7 mouse cellular contexts compared by ENCODE assay signal in genomic region chr1:170173991-170174813, GRCm38 (mm10). TPM values are rescaled to one million over a fixed set of nuclear protein-coding genes. Genes with fewer than 3 reads are reported as not detected.
DNase-seq lines count a peak whose midpoint lies in the region; ATAC-seq lines count a peak whose summit lies in the region.

No protein-coding gene starts in this region.

- no peaks in the 10 kb centered on the region for H3K36me3 ChIP-seq in intestine, embryonic 14.5 days (ENCODE audit: control insufficient read depth, insufficient read depth, low read length)
- H3K36me3 ChIP-seq in lung, embryonic 16.5 days (ENCODE audit: control insufficient read depth, insufficient read depth, low read length), result no peaks in the 10 kb centered on the region
- H3K36me3 ChIP-seq in splenic B cell, adult 2 months (ENCODE audit: control insufficient read depth, insufficient read depth, low read length, poor library complexity, severe bottlenecking), result no peaks in the 10 kb centered on the region

- peak overlapping the region; percentile 80 for H3K4me3 ChIP-seq in intestine, embryonic 14.5 days (ENCODE audit: low read depth, low read length)
- peak overlapping the region; percentile 91 for H3K4me3 ChIP-seq in lung, embryonic 16.5 days (ENCODE audit: low read length)

- peak; percentile 42 for ATAC-seq in erythroid progenitor cell, adult 5-6 weeks (replicated peaks; ENCODE audit: low FRiP score, poor library complexity, severe bottlenecking)
- ATAC-seq in intestine, embryonic 14.5 days (replicated peaks; ENCODE audit: low FRiP score, low TSS enrichment, low read depth), result peak; percentile 85; the same call in 1 of the 2 replicates
- ATAC-seq in lung, embryonic 16.5 days (ENCODE audit: low read depth), result peak; percentile 16

- H3K4me2 ChIP-seq in intestine, embryonic 14.5 days (ENCODE audit: low read length), result peak overlapping the region; percentile 64
- peak overlapping the region; percentile 75 for H3K4me2 ChIP-seq in lung, embryonic 16.5 days (ENCODE audit: low read depth, low read length)

- under 1% methylated on average over 50 of the region's 50 CpGs for WGBS in intestine, embryonic 14.5 days
- WGBS in lung, embryonic 16.5 days, result under 1% methylated on average over 41 of the region's 50 CpGs

- H3K4me1 ChIP-seq in intestine, embryonic 14.5 days (replicated peaks; ENCODE audit: control insufficient read depth, insufficient read depth, low read length), result no peaks in the 10 kb centered on the region; the same call in 1 of the 2 replicates
- peaks cover 3% of the 10 kb centered on the region; the same call in 1 of the 2 replicates for H3K4me1 ChIP-seq in lung, embryonic 16.5 days (replicated peaks; ENCODE audit: control insufficient read depth, insufficient read depth, low read length)

- peak overlapping the region; percentile 82 for H3K27ac ChIP-seq in intestine, embryonic 14.5 days (ENCODE audit: low read depth)
- peak overlapping the region; percentile 83 for H3K27ac ChIP-seq in lung, embryonic 16.5 days (ENCODE audit: low read length)

- H3K9me3 ChIP-seq in intestine, embryonic 14.5 days (ENCODE audit: control insufficient read depth, low read length), result no peaks in the 10 kb centered on the region
- no peaks in the 10 kb centered on the region for H3K9me3 ChIP-seq in lung, embryonic 16.5 days (ENCODE audit: control insufficient read depth, low read length)

- DNase-seq in ovary, postnatal 10 days (ENCODE audit: low spot score), result peak; percentile 24
- DNase-seq in ovary, postnatal 36 days (ENCODE audit: low spot score), result no peak
- peak; percentile 24 for DNase-seq in WW6 (ENCODE audit: low read depth, low spot score)
- DNase-seq in intestine, embryonic 14.5 days (ENCODE audit: low spot score), result peak; percentile 86
- DNase-seq in splenic B cell, adult 2 months (ENCODE audit: low read depth, low spot score), result peak; percentile 59

- no peaks in the 10 kb centered on the region for H3K27me3 ChIP-seq in intestine, embryonic 14.5 days (replicated peaks; ENCODE audit: control insufficient read depth, insufficient read depth, low read length)
- H3K27me3 ChIP-seq in lung, embryonic 16.5 days (ENCODE audit: control insufficient read depth, insufficient read depth, low read depth, low read length), result no peaks in the 10 kb centered on the region
- H3K27me3 ChIP-seq in splenic B cell, adult 2 months (ENCODE audit: control insufficient read depth, insufficient read depth, low read length, poor library complexity, severe bottlenecking), result no peaks in the 10 kb centered on the region

- peak overlapping the region; percentile 84 for H3K9ac ChIP-seq in intestine, embryonic 14.5 days (ENCODE audit: low read length)
- peak overlapping the region; percentile 87 for H3K9ac ChIP-seq in lung, embryonic 16.5 days (ENCODE audit: low read length)

RNA-seq across cellular contexts. Expression of gene Uap1, which starts 0.6 kb away (rescaled TPM):
- 43.6 and 45.7 TPM in 2 replicates for total RNA-seq in erythroid progenitor cell, adult 5-6 weeks (2015; ENCODE audit: low replicate concordance)
- total RNA-seq in erythroid progenitor cell, adult 5-6 weeks (2017; ENCODE audit: low replicate concordance), result 48.4 and 79.2 TPM in 2 replicates
- polyA plus RNA-seq in intestine, embryonic 14.5 days (2014; fragmentation: Nextera tagmentation; extraction: Ambion mirVana), result 48.1 and 49.0 TPM in 2 replicates
- polyA plus RNA-seq in lung, embryonic 16.5 days (2015; fragmentation: Nextera tagmentation; extraction: Ambion mirVana), result 52.7 and 53.6 TPM in 2 replicates

RNA-seq across cellular contexts. Expression of gene Uhmk1, which starts 41.0 kb away (rescaled TPM):
- total RNA-seq in erythroid progenitor cell, adult 5-6 weeks (2015; ENCODE audit: low replicate concordance), result 47.6 and 56.2 TPM in 2 replicates
- 40.4 and 45.2 TPM in 2 replicates for total RNA-seq in erythroid progenitor cell, adult 5-6 weeks (2017; ENCODE audit: low replicate concordance)
- 11.3 and 11.9 TPM in 2 replicates for polyA plus RNA-seq in intestine, embryonic 14.5 days (2014; fragmentation: Nextera tagmentation; extraction: Ambion mirVana)
- 6.8 and 7.3 TPM in 2 replicates for polyA plus RNA-seq in lung, embryonic 16.5 days (2015; fragmentation: Nextera tagmentation; extraction: Ambion mirVana)

RNA-seq across cellular contexts. Expression of gene Sh2d1b2, which starts 58.3 kb away (rescaled TPM):
- total RNA-seq in erythroid progenitor cell, adult 5-6 weeks (2015; ENCODE audit: low replicate concordance), result not detected in 2 replicates
- total RNA-seq in erythroid progenitor cell, adult 5-6 weeks (2017; ENCODE audit: low replicate concordance), result not detected in 2 replicates
- not detected in 2 replicates for polyA plus RNA-seq in intestine, embryonic 14.5 days (2014; fragmentation: Nextera tagmentation; extraction: Ambion mirVana)
- 0.58 TPM in 1 of 2 replicates, not detected in the other for polyA plus RNA-seq in lung, embryonic 16.5 days (2015; fragmentation: Nextera tagmentation; extraction: Ambion mirVana)

Comparison
In these comparisons a context has a peak if more than half of its experiments do, and no peak if none do; other contexts are left out.
1. ATAC-seq: peak in every context shown above with its lines; median percentile 85 in intestine, embryonic 14.5 days; 42 in erythroid progenitor cell, adult 5-6 weeks; 16 in lung, embryonic 16.5 days.